Mouse (Mus musculus): ENCODE measurements around the gene Rtn2.
A peak's percentile ranks its signal among the peaks of the same experiment; 100 is the strongest.

Gene Rtn2

DNA sequence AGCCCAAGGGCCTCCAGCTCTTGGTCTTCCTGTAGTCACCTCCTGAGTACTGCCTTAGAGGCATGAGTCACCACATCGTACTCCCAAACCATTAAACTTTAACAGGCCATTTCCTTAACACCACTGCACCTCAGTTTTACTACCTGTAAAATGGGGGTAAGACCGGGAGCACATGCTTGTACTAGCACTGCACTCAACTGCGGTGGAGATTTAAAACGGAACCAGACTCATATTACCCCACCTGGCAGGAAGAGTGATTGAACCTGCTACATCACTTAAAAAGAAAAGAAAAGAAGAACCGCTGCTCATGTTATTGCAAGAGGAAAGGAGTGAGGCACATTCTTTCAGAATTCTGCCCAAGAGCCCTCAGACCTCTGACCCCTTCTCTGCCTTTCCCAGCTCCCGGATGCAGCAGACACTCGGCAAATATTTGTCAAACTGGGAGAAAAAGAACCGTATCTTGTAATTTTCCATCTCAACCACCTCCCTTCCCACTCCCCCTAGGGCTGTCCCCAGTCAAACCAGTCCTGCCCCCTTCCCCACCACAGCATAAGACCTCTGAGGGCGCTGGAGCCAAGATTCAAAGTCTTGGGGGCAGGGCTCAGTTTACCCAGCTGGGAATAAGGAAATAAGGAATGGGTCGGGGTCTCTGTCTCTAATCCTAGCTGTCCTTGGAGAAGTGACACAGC, 13.3 kb upstream of the Rtn2 start:
- no peak for DNase-seq (ENCODE audit: low spot score)

DNA sequence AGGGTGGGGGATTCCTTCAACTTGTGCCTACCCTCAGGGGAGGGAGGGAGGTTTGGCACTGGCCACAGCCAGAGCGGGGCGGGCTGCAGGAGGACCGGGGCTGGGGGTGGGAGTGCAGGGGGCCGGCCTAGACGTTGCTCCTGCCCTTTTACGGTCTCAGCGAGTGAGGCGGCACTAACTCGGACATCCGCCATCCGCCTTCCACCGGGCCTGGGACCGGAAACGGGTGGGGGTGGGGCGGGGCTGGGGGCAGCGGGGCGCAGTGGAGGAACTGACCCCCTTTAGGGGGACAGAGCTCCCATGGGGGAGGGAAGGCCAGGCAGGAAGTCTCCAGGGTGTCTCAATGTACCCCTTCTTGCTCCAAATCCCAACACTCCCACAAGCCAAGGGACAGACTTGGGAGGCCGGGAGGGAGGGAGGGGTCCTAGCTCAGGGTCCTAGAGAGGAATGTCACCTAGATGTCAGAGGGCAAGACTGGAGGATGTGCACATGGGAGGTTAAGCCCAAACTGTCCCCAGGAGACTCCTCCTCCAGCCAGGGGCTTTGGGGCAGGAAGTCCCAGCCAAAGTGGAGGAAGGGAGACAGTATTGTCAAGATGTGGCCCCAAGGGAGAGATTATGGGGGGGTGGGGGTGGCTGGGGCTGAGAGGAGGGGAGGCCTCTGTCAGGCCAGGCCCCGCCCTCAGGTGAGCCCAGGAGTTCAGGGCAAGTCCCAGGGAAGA, 12.5 kb upstream of the Rtn2 start:
- DNase-seq (ENCODE audit: low spot score) = no peak

DNA sequence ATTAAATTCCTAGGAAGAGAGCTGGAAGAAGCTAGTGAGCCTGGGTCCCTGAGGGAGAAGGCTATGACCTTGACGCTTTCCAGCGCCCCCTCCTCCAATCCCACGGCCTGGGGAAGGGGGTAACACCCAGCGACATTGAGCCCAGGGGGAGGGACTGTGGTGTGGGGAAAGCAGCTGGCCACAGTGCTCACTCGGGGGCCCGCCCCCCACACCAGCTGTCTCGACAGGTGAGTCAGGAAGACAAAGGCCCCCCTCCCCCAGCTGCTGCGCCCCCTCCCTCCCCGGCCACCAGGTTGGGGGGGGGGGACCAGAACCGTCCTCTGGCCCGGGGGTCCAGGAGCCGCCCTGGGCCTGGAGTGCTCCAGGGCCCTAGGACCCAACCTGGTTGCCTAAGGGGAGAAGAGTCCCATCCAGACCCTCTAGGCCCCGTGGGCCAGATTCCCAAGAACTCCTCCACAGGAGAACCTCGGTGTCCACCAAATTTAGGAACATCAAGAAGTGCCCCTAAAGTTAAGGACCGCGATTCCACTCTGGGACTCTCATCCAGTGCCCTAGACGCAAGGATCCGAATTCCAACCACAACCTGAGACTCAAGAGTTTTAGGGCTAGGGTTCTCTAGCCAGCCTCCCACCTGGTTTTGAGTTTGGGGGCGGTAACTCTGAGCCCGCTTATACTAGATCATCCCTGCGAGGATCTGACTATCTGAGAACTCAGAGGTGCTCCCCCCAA, 11.8 kb upstream of the Rtn2 start:
- peak; percentile 32 for DNase-seq (ENCODE audit: low spot score)

DNA sequence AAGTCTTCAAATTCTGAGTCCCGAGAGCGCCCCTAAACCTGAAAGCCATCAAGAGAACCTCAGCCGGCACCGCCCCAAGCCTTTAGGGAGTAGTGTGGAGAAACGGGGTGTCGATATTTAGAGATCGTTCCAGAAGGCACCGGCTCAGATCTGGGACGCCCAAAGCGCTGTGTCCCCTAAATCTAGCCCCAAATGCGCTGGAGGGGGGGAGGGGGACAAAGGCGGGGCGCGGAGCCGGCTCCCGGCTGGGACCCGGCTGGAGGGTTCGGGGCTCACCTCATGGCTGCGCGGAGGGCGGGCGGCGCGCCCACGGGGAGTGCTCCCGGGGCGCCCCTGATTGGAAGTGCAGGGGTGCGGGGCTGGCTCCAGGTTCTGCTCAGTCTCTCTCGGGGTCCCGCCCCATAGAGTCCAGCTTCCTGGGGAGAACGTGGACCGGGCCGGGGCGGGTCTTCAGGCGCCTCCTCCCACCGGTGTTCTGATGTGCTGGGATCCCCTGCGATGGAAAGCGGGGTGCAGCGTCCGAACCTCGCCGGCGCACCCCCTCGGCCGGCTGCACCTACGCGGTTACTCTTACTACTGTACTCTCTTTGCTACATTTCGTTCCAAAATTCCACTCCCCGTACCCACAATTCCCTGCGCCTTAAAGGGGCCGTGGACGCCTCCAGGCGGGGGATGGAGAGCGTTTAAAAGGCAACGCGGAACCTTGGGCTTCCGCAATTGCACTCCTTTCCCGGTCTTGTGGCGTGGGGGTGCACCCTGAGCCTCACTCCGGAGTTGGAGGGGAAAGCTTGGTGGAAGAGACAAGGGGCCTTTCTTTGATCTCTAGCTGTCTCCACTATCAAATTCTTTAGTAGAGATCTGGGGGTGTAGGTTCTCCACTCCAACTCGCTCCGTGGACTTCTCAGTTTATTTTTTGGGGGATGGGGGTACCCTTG, 10.9 kb upstream of the Rtn2 start, which contains the start of gene Vasp:
TSS of gene Vasp (minus strand) at position 580 of the 935 bp plus-strand sequence.
- peak; percentile 88 for DNase-seq (ENCODE audit: low spot score)

DNA sequence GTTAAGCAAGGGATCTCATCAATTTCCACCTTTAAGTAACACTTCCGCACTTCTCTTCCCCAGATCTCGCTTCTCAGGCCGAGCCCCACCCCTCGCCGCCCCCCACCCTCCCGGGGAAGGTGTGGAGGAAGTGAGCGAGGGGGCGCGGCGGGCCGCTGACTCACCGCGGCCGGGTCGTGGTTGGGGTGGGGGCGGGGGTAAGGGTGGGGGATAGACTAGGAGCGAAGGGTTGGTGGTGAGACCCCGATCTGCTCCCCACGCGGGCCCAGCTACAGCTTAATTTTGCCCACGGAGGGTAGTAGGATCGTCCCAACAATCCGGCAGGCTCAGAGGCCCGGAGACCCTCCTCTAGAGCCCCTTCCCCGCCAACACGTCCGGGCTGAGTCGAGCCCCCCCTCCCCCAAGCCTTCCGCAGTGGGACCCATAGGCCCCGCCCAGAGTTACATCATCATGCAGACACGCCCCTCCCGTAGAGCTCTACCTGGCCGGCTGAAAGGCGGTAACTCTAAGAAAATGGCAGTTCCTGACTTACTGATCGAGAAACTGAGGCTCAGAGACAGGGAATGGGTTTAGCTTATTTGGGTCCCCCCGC, 10.2 kb upstream of the Rtn2 start:
- DNase-seq (ENCODE audit: low spot score) = peak; percentile 64

DNA sequence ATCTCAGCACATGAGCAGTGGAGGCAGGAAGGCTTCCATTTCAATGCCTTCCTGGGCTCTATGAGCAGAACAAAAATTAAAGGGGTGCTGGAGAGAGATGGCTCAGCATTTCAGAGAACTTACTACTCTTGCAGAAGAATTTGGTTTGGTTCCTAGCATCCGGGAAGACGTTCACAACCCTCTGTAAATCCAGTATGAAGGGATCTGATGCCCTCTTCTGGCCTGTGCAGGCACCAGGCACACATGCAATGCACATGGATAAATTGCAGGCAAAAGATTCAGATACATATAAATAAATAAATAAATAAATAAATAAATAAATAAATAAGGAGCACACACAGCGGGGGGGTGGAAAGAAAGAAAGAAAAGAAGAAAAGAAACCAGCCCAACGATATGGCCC, 6.2 kb upstream of the Rtn2 start:
- no peak for DNase-seq (ENCODE audit: low spot score)

DNA sequence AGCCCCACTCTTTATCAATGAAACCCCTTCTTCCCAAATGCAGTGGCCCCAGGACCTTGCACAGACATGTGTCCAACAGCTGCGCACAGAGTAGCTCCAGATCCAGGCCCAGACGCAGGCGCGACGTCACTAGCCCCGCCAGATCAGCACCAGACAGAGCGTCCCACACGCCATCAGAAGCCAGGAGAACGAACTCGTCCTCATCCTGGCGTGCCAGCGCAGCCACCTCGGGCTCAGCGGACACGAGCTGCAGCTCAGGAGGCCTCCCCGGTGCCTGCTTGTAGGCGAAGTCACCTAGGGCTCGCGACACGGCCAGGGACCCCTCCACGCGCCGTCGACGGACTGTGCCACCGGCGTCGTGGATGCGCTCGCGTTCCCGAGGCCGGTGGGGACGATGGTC, 3.4 kb upstream of the Rtn2 start:
- no peak for DNase-seq (ENCODE audit: low spot score)

DNA sequence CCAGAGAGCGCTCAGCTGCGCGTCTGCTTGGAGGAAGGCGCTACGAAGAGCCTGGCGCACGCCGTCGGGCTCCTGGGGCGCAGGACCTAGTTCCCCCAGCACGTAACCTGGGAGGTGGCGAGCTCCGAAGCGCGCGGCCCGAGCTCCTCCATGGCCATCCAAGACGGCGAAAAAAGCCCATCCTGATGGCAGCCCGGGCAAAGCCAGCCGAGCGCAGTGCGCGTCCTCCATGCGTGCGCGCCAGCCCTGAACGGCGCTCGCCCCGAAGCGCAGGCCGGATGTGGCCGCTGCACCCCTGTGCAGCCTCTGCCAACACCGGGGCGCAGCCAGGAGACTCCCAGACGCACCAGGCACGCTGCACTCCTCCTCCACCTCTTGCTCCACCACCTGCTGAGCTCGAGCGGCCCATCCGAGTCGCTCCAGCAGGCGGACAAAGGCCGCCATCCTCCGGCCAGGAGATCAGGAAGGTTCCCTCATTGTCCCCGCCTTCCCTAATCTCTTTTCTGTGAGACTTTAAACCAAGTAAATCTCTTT, 2.8 kb upstream of the Rtn2 start, which contains the start of gene Ppm1n:
TSS of gene Ppm1n (minus strand) at position 484 of the 534 bp plus-strand sequence.
- no peak for DNase-seq (ENCODE audit: low spot score)

DNA sequence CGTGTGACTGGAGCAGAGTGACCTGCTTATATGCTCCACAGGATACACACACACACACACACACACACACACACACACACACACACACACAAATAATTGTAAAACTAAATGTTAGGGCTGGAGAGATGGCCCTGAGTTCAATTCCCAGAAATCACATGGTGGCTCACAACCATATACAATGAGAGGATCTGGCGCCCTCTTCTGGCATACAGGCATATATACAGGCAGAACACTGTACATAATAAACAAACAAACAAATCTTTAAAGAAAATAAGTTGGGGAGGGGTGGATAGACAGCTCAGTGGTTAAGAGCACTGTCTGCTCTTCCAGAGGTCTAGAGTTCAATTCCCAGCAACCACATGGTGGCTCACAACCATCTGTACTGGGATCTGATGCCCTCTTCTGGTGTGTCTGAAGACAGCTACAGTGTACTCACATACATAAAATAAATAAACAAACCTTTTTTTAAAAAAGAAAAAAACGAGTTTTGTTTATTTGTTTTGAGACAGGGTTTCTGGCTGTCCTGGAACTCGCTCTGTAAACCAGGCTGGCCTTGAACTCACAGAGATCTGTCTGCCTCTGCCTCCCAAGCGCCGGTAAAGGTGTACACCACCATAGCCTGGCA, 632 bp upstream of the Rtn2 start:
- DNase-seq (ENCODE audit: low spot score) = peak; percentile 48

DNA sequence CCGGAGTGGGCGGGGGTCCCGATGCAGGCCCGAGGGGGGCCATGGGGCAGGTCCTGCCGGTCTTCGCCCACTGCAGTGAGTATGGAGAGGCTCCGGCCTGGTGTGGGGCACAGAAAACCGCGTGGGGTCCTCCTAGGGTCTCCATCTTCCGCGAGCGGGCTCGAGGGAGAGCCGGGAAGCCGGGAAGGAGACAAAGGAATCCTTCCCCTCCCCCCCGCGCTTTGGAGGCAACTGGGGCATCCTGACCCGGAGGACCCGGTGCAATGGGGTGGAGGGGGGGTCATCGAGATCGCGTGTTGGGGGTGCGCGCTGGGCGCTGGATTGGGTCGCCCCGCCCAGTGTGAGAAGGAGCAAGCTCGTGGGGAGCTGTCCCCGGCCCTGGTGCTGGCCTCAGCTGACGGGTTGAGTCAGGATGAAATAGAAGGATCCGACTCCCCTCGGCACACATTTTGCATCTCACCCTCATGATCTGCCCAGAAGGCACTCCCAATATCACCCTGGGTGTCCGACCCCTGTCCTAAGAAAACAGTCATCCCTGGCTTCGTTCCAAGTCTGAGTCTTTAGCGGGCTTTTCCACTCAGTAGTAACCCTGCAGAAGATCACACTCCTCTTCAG, 474 bp downstream of the Rtn2 start:
- DNase-seq (ENCODE audit: low spot score) = peak; percentile 48

DNA sequence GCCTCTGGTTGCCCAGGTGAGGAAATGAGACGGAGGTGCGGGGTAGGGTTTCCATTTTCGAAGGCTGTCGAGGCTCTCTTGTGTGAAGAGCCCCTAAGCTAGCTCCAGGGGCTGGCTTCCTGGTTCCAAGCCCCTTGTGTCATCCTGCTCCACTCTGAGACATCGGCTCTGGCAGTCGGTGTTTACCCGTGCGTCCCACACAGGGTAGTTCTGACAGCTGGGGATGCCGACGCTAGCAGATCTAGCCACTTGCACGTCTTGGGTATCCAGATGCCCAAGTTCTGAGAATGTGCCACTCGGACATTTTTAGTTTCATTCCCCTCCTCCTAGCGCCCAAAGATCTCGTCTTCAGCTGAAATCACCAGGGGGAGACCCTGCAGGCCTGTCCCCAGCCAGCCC, 981 bp downstream of the Rtn2 start:
- peak; percentile 34 for DNase-seq (ENCODE audit: low spot score)

DNA sequence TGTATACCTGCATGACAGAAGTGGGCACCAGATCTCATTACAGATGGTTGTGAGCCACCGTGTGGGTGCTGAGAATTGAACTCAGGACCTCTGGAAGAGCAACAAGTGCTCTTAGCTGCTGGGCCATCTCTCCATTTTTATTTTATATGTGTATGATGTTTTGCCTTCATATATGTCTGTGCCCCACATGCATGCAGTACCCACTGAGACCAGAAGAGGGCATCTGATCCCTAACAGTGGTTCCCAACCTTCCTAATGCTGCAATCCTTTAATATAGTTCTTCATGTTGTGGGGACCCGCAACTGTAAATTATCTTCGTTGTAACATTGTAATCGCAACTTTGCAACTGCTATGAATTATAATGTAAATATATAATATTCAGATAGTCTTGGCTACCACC, 2.3 kb downstream of the Rtn2 start:
- peak; percentile 47 for DNase-seq (ENCODE audit: low spot score)

DNA sequence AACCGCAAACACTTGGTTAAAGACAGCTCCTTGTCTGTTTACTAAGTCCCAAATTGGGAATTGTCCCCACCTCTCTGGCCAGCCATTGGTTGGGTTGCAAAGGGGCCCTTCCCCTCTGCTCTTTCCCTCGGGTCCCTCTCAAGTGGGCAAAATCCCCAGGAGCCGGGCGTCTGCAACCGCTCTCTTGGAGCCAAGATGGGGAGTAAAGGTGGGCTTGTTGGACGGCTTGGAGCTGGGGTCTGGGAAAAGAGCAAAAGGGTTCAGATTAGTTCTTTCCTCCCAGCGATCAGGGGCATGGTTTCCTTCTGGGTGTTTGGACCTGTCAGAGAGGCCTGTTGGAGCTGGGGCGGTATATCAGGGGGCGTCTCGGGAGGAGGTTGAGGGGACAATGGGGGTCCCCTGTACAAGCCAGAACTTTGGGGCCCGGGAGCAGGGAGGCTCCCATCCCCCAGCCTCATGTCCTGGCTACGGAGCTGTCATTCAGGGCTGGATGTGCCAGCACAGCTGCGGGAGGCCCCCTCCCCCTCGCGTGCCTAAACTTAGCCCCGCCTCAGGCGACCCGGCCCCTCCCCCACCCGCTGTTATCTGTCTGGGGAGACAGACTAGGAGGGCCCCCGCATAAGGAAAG, 8.7 kb downstream of the Rtn2 start:
- no peak for DNase-seq (ENCODE audit: low spot score)

DNA sequence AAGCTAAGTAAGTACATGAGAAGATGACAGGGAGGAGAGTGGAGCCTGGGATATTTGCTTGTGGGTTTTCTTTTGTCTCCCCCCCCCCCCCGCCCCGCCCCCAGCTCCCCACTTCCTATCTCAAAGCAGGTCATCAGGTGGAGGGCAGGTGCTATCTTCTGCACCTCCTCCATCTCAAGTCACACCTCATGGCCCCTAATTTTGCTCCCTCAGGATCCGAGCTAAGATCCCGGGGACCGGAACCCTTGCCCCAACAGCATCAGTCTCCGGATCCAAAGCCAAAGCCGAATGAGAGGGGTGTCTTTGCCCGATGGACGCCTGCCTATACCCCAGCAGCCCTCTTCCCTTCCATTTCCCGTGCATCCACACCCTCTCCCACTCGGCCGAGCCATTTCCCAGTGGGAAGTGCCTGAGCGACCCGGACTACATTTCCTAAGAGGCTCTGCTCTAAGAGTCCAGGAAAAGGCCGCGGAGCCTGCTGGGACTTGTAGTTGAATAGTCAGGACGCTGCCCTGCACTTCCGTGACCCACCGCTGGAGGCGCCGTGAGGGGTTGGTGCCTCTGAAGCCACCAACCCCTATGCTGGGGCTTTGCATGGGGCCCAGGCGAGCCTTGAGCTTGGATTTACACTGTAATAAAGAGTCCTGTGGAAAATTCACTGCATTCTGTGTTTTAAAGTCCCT, 13.2 kb downstream of the Rtn2 start:
- DNase-seq (ENCODE audit: low spot score) = peak; percentile 32

DNA sequence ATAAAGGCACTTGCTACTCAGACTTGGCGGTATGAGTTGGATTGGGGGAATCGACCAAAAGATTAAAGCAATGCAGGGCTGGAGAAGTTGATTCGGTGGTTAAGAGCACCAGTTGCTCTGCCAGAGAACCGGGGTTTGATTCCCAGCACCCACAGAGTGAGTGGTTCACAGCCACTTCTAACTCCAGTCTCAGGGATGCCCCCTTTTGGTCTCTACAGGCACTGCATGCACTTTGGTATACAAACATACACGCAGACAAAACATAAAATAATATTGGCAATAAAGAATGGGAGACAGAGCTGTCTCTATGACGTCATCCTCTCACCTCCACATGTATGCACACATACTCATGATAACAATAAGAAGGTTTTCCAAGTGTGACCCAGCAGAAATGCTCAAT, 14.6 kb downstream of the Rtn2 start:
- no peak for DNase-seq (ENCODE audit: low spot score)

DNA sequence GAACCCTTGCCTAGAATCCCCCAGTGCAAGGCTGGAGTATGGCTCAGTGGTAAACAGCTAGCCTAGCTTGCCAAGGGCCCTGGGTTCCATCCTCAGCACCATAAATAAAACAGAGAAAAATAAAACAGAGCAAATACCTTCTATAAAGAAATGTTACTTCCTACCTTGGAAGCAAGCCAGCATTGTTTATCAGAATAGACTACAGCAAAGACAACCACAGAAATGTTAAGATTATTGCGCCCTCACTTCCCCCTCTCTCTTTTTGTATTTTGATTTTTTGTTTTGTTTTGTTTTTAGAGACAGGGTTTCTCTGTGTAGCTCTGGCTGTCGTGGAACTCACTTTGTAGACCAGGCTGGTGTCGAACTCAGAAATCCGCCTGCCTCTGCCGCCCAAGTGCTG, 15.4 kb downstream of the Rtn2 start:
- no peak for DNase-seq (ENCODE audit: low spot score)

DNA sequence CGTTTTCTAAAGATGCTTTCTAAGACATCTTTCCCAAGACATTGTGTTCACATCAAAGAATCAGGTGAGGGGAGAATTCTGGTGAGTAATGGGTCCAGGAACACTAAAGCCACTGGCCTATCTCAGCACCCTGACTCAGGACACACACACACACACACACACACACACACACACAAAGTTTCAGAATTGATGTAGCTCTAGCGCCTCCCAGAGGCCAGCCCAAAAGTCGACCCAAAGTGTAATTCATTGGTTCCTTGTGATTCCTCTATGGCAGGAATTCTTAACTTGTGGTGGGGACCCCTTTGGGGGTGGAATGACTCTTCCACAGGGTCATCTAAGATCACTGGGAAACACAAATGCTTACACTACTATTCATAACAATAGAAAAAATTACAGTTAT, 16.8 kb downstream of the Rtn2 start:
- DNase-seq (ENCODE audit: low spot score) = peak; percentile 72

DNA sequence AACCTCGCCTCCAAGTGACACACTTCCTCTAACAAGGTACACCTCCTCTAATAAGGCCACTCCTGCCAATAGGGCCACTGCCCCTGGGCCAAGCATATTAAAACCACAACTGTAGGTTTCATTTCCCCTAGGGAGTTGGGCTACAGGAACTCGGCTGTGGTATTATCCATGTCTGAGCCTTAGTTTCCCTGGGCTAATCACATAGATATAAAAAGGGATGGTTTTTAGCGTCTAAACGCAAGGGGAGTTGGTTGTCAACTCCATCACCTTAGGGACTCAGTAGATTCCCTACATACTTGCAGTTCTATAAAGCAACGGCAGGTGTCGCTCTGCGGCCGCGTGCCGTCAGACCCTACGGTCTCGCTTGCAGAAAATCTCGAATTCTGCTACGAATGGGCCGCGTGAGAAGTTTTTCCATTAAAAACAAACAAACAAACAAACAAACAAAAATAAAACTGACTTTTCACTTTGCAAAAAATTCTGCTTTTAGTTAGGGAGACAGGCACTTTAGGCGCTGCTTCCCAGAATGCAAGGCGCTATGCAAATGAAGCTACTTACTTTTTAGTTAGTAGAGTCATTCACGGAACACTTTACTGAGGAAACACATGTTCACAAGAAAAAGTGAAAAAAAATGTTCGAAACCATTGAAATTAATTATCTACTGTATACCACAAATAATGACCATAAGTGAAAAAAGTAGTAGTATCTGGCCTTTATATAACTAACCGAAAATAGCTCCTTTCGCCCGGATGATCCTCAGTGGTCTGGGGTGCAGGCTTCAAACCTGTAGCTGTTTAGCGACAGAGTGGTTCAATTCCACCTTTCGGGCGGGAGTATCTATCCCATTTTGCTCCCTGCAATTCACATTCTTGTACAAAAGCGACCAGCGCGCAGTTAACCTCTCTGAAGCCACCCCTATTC, 18.3 kb downstream of the Rtn2 start:
- peak; percentile 82 for DNase-seq (ENCODE audit: low spot score)
